Mouse (Mus musculus) stomach, embryonic 16.5 days (tissue): ENCODE data around the gene Dock4. TPM values are rescaled to one million over a fixed set of nuclear protein-coding genes. Genes with fewer than 3 reads are reported as not detected.

Experiments used
- ATAC-seq: fragments of 200-750 bp; cut with Nextera tagmentation; 2 replicates; pipeline ENCODE4 v1.8.0; 2017; ENCODE audit warnings: moderate number of reproducible peaks, moderate TSS enrichment; ENCODE audit not compliant: insufficient read depth, low FRiP score
- H3K27ac ChIP-seq: fragments of 300-500 bp; sonication (generic); 2 replicates; pipeline ENCODE4 v1.5.1; 2014; ENCODE audit warnings: low read length
- H3K27me3 ChIP-seq: fragments of 300-500 bp; sonication (generic); 2 replicates; pipeline ENCODE4 v1.6.1; 2014; ENCODE audit warnings: low read length, control low read depth, mixed read lengths; ENCODE audit not compliant: control insufficient read depth, insufficient read depth
- H3K36me3 ChIP-seq: fragments of 300-500 bp; sonication (generic); 2 replicates; pipeline ENCODE4 v1.6.1; 2014; ENCODE audit warnings: low read length; ENCODE audit not compliant: control insufficient read depth, insufficient read depth
- H3K4me1 ChIP-seq: fragments of 300-500 bp; sonication (generic); 2 replicates; pipeline ENCODE4 v1.6.1; 2014; ENCODE audit warnings: low read length, control low read depth, mixed read lengths; ENCODE audit not compliant: control insufficient read depth, insufficient read depth
- H3K4me2 ChIP-seq: fragments of 300-500 bp; sonication (generic); 2 replicates; pipeline ENCODE4 v1.6.1; 2014; ENCODE audit warnings: low read depth, low read length, mixed read lengths
- H3K4me3 ChIP-seq: fragments of 300-500 bp; sonication (generic); replicated peaks from 2 replicates; pipeline ENCODE4 v1.5.1; 2014; ENCODE audit warnings: mild to moderate bottlenecking, low read length
- H3K9ac ChIP-seq: fragments of 300-500 bp; sonication (generic); 2 replicates; pipeline ENCODE4 v1.6.1; 2014; ENCODE audit warnings: low read length
- H3K9me3 ChIP-seq: fragments of 300-500 bp; sonication (generic); replicated peaks from 2 replicates; pipeline ENCODE4 v1.6.1; 2016; ENCODE audit warnings: low read length, control low read depth; ENCODE audit not compliant: control insufficient read depth
- WGBS: fragments of 180-500 bp; shearing (Covaris S2); extraction: QIAGEN DNeasy Blood & Tissue Kit; methylation state at CpG from one replicate; pipeline ENCODE4 v1.1.7; 2014; 5-methylcytosine and 5-hydroxymethylcytosine counted together
- polyA plus RNA-seq: library from polyadenylated mRNA; unstranded; fragments of >200 nt; fragmentation: Nextera tagmentation; extraction: Ambion mirVana; gene quantifications from 2 replicates; pipeline ENCODE4 v1.2.1, GENCODE M21; 2015

The Dock4 gene
- polyA plus RNA-seq, 1 experiment from 2014 or later = 8.7 TPM

DNA sequence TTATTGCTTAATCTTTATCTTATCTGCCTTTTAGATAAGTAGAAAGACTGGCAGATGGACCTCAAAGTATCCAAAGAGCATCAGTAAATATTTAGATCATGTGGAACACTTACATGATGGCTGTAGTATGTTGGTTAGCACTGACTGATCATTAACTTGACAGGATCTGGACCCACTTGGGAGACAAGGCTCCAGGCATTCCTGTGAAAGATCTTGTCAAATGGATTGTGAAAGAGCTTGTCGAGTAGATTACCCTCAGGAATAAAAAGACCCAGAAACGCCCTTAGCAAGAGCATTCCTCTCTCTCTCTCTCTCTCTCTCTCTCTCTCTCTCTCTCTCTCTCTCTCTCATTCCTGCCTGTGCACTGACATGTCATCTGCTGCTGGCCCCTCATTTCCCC, 367.7 kb downstream of the Dock4 start:
- H3K27me3 ChIP-seq = no peaks in the 10 kb centered on the region
- H3K9ac ChIP-seq = no peak overlapping the region
- no peak for ATAC-seq
- H3K36me3 ChIP-seq = no peaks in the 10 kb centered on the region
- no peak overlapping the region for H3K4me3 ChIP-seq
- H3K9me3 ChIP-seq = no peaks in the 10 kb centered on the region
- WGBS = 15% methylated on average over 2 of the region's 2 CpGs
- H3K4me2 ChIP-seq = no peak overlapping the region
- H3K4me1 ChIP-seq = no peaks in the 10 kb centered on the region
- no peak overlapping the region for H3K27ac ChIP-seq

DNA sequence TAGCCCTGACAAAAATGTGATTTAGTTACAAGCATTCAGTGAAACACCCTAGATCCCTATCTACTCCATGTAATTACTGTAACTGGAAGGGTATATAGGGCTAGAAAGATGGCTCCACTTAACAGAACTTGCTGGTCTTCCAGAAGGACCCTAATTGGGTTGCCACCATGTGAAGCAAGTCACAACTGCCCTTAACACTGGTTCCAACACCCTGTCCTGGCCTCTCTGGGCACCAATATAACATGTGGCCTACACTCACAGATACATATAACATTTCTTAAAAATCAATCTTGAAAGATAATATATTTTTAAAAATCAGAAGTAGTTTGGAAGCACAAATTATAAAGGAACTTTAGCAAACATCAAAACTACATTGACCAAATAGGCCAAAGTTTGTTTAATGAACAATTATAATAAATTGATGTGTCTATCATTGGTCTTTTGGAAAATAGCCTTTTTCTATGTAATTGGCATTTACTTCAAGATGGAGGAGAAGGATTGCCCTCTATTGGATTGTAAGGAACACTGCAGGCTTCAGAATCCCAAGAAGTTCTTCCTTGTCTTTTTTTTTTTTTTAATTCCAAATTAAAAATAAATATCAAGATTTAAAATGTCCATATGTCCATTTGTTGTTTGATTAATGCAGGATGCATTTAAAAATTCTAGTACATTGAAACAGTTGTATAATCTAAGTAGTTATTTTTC, 369.1 kb downstream of the Dock4 start:
- no peak for ATAC-seq
- Histone ChIP-seq H3K4me3 (no peak overlapping the region), H3K4me2 (no peak overlapping the region), H3K27me3 (no peaks in the 10 kb centered on the region), H3K36me3 (no peaks in the 10 kb centered on the region), H3K27ac (no peak overlapping the region), H3K9me3 (no peaks in the 10 kb centered on the region), H3K4me1 (no peaks in the 10 kb centered on the region), H3K9ac (no peak overlapping the region)

DNA sequence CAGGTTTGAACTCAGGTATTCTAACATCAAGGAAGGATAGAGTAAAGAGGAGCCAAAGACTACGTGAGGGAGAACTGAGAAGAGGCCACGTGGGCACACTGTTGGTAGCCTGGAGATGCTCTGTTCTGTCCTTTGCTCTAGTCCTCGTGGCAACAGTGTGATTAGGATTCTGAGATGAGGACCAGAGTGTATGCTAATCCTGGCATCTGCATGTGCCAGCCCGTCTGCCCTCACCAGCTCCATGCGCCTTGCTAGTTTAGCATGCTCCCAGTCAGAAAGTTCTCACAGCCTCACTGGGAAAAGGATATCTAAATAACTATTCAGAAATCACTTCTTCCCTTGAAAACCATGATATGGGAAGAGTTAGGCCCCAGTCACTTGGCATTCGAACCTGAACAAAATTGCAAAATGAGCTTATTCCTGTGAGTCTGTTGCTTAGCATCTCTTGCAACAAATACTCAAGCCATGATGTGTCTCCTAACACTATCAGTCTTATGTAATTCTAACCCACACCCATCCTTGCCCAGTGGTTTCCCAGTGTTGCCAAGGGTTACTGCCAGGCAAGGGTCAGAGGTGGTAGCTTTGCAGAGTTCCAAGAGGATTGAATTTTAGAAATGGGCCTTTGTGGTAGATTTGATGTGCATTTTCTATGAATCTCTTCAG, 372.4 kb downstream of the Dock4 start:
- ATAC-seq = no peak
- no peaks in the 10 kb centered on the region for H3K27me3 ChIP-seq
- H3K4me2 ChIP-seq = no peak overlapping the region
- no peaks in the 10 kb centered on the region for H3K36me3 ChIP-seq
- H3K27ac ChIP-seq = no peak overlapping the region
- no peaks in the 10 kb centered on the region for H3K4me1 ChIP-seq
- H3K9me3 ChIP-seq = no peaks in the 10 kb centered on the region
- no peak overlapping the region for H3K4me3 ChIP-seq
- H3K9ac ChIP-seq = no peak overlapping the region
- WGBS = 89% methylated on average over 6 of the region's 6 CpGs

DNA sequence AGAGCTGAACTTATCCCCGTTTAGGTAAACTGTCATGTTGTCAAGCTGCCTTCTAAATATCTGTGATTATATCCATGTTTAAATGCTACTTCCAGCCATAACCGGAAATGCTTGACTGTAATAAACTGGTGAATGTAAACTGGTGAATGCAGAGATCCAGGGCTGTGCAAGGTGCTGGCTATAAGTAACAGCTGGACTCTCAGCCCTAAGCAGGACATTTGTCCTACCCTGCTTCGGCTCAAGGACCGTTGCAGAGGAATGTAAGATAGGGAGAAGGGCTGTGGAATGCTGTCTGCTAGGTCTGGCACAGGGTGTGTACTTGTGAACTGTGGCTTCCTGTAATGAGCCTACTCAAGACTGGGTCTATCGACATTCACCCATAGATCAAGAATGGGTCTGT, 377.9 kb downstream of the Dock4 start:
- no peak overlapping the region for H3K4me2 ChIP-seq
- H3K9ac ChIP-seq = no peak overlapping the region
- 65% methylated on average over 5 of the region's 5 CpGs for WGBS
- no peaks in the 10 kb centered on the region for H3K4me1 ChIP-seq
- no peaks in the 10 kb centered on the region for H3K9me3 ChIP-seq
- ATAC-seq = no peak
- no peak overlapping the region for H3K4me3 ChIP-seq
- H3K27me3 ChIP-seq = no peaks in the 10 kb centered on the region
- H3K36me3 ChIP-seq = no peaks in the 10 kb centered on the region
- no peak overlapping the region for H3K27ac ChIP-seq

DNA sequence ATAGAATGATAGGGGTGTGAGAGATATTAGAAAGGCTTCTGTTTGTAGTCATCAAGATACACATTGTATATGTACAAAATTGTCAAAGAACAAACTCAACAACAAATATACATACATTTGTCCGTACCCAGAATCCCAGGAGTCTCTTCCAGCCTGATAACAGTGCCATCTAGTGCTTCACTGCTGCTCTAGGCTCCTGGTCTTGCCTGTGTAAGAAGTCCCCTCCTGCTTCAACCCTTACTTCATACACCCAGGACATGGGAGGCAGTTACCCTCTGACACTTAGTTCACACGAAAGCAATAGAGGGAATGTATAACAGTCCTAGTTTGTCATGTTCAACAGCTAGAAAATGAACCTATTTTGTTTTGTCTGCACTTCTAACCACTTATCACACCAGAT, 378.5 kb downstream of the Dock4 start:
- Histone ChIP-seq H3K4me2 (no peak overlapping the region), H3K4me1 (no peaks in the 10 kb centered on the region), H3K27ac (no peak overlapping the region), H3K36me3 (no peaks in the 10 kb centered on the region), H3K27me3 (no peaks in the 10 kb centered on the region), H3K9ac (no peak overlapping the region), H3K9me3 (no peaks in the 10 kb centered on the region), H3K4me3 (no peak overlapping the region)
- 75% methylated on average over 2 of the region's 2 CpGs for WGBS
- no peak for ATAC-seq

DNA sequence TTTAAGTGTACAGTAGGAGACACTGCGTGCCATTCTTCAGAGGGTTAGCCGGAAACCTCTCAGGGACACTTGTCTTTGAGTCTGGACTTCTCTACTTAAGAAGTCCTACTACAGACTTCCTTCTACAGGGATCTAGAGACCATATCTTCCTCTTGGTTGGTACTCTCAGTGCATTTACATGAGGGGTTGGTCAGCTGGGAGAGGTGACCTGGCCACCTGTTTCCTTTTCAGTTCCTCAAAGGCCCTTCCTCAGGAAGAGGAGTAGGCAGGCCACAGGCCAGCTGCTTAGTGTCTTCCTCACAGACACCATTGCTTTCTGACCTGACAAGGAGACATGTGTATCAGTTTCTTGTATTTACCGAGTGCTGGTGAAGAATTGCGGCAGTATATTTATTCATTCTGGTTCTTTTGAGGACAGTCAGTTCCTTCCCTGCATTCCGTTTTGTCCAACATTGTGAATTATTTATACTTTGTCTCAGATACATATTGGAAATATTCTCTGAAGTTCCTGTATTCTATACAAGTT, 380.2 kb downstream of the Dock4 start:
- H3K36me3 ChIP-seq = no peaks in the 10 kb centered on the region
- H3K4me3 ChIP-seq = no peak overlapping the region
- H3K4me2 ChIP-seq = no peak overlapping the region
- H3K9ac ChIP-seq = no peak overlapping the region
- WGBS = 59% methylated on average over 5 of the region's 5 CpGs
- ATAC-seq = no peak
- H3K27me3 ChIP-seq = no peaks in the 10 kb centered on the region
- H3K9me3 ChIP-seq = no peaks in the 10 kb centered on the region
- H3K27ac ChIP-seq = no peak overlapping the region
- H3K4me1 ChIP-seq = no peaks in the 10 kb centered on the region

DNA sequence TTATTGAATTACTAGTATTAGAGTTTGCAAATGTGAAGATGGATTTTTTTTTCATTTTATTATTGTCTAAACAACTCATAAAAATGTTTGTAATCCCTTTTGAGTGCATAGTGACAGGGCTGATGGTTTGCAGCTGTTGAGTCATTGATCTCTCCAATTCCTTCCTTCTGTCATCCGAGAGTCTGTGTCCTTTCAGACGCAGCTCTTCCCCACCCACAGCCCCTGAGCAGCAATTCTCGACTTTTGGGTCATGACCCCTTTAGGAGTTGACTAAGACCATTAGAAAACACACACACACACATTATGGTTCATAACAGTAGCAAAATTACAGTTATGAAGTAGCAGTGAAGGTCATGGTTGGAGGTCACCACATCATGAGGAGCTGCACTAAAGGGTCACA, 380.7 kb downstream of the Dock4 start:
- no peak for ATAC-seq

DNA sequence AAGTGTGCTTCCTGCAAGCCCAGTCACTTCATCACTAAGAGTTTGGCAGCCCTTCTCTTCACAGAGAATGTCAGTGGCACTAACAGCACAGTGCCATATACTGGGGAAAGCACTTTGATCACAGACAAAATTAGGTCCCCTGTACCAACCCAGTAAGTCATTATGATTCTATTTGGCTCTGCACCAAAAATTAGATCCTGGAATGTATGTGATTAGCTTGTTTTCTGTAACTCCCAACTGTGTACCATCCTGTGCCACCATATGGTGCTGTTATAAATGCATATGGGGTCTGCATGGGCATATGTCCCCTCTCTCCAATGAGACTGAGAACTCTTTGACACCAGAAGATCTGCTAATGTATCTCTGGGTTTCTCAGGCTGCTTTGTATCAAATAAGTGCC, 382.3 kb downstream of the Dock4 start:
- Histone ChIP-seq H3K27me3 (no peaks in the 10 kb centered on the region), H3K4me2 (no peak overlapping the region), H3K4me1 (no peaks in the 10 kb centered on the region), H3K36me3 (no peaks in the 10 kb centered on the region), H3K27ac (no peak overlapping the region), H3K4me3 (no peak overlapping the region), H3K9ac (no peak overlapping the region), H3K9me3 (no peaks in the 10 kb centered on the region)
- no peak for ATAC-seq

More for the DNA sequence above, 380.7 kb downstream of the Dock4 start:
- Histone ChIP-seq H3K27me3 (no peaks in the 10 kb centered on the region), H3K4me3 (no peak overlapping the region), H3K4me1 (no peaks in the 10 kb centered on the region), H3K9ac (no peak overlapping the region), H3K27ac (no peak overlapping the region), H3K4me2 (no peak overlapping the region), H3K36me3 (no peaks in the 10 kb centered on the region), H3K9me3 (no peaks in the 10 kb centered on the region)
- 18% methylated on average over 3 of the region's 3 CpGs for WGBS

DNA sequence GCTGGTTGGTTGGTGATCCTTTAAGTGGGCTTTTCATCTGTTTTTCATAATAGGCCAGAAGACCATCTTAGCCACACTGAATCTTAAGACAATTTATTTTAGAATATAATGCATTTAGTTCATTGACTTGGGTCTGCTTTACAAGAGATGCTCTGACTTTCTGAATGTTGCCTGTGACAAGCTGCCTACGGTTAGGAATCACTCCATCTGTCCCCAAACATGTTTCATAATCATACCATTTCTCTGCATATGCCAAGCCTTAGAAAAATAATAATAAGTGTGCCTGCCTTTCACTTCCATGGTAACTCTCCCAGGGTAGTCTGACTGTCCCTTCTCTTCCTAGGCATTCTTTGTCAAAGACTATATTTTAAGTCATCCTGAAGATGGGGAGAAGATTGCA, 383.5 kb downstream of the Dock4 start:
- Histone ChIP-seq H3K27ac (no peak overlapping the region), H3K36me3 (no peaks in the 10 kb centered on the region), H3K9ac (no peak overlapping the region), H3K27me3 (no peaks in the 10 kb centered on the region), H3K4me1 (no peaks in the 10 kb centered on the region), H3K9me3 (no peaks in the 10 kb centered on the region), H3K4me2 (no peak overlapping the region), H3K4me3 (no peak overlapping the region)
- no peak for ATAC-seq
- 83% methylated on average over 1 of the region's 1 CpGs for WGBS
